Mouse (Mus musculus) large intestine, adult 2 months (tissue): ENCODE results near the gene Gm4756. TPM values are rescaled to one million over a fixed set of nuclear protein-coding genes. Genes with fewer than 3 reads are reported as not detected.

Source experiments
- DNase-seq: peaks from one replicate; pipeline ENCODE4 v3.0.0-alpha.2; 2012; ENCODE audit warnings: low read depth, low spot score
- WGBS: fragments of 180-500 bp; shearing (Covaris S2); methylation state at CpG from one replicate; pipeline ENCODE4 v1.1.7; 2018; 5-methylcytosine and 5-hydroxymethylcytosine counted together
- polyA plus RNA-seq: library from polyadenylated mRNA; depleted of rRNA; stranded (reverse); fragments of >200 nt; gene quantifications from 2 replicates; pipeline ENCODE4 v1.2.3, GENCODE M21; 2012; rRNA removed

Gene Gm4756
- polyA plus RNA-seq, 1 experiment = not detected

GRCm38 (mm10) chr12:72533986-72534385, 115.5 kb downstream of the Gm4756 start:
- 78% methylated on average over 6 of the region's 6 CpGs for WGBS
- DNase-seq = no peak

GRCm38 (mm10) chr12:72532303-72532702, 117.2 kb downstream of the Gm4756 start:
- DNase-seq = no peak
- 73% methylated on average over 7 of the region's 7 CpGs for WGBS

Other genes with a start within 250 kb of the Gm4756 start
- gene Rtn1, start 240.6 kb downstream of the Gm4756 start, polyA plus RNA-seq = 8.4 and 9.0 TPM in 2 replicates
- gene Lrrc9, start 207.8 kb downstream of the Gm4756 start, polyA plus RNA-seq = not detected in 2 replicates
- 1.3 and 1.5 TPM in 2 replicates for gene Pcnx4, start 113.3 kb downstream of the Gm4756 start, polyA plus RNA-seq
- 31.1 and 31.6 TPM in 2 replicates for gene Dhrs7, start 15.2 kb upstream of the Gm4756 start, polyA plus RNA-seq
- gene Ppm1a, start 107.8 kb upstream of the Gm4756 start, polyA plus RNA-seq = 50.4 and 68.0 TPM in 2 replicates